Mouse (Mus musculus) erythroid progenitor cell, adult 5-6 weeks (primary cell): ENCODE data around the gene Dtl. TPM values are rescaled to one million over a fixed set of nuclear protein-coding genes. Genes with fewer than 3 reads are reported as not detected.
A peak's percentile ranks its signal among the peaks of the same experiment; 100 is the strongest.

Experiments used
- ATAC-seq: replicated peaks from 2 replicates; pipeline ENCODE4 v1.8.0; 2016; ENCODE audit warnings: moderate number of reproducible peaks, mild to moderate bottlenecking, moderate TSS enrichment, inconsistent platforms; ENCODE audit not compliant: poor library complexity, low FRiP score, severe bottlenecking
- total RNA-seq, 2 experiments: library from RNA; stranded (forward) in 1 of 2; stranded (reverse) in 1 of 2; fragments of 150-400 nt in 1 of 2; fragments of 186-747, 209-891 nt in 1 of 2; gene quantifications; 2 replicates each; pipeline versions ENCODE4 v1.2.3 to v1.2.4; 2015 to 2017; ENCODE audit warnings: low replicate concordance in 2 of 2

Gene Dtl
- total RNA-seq (2015; ENCODE audit: low replicate concordance) (66.0 and 107 TPM in 2 replicates), total RNA-seq (2017; ENCODE audit: low replicate concordance) (57.6 and 61.8 TPM in 2 replicates)

DNA sequence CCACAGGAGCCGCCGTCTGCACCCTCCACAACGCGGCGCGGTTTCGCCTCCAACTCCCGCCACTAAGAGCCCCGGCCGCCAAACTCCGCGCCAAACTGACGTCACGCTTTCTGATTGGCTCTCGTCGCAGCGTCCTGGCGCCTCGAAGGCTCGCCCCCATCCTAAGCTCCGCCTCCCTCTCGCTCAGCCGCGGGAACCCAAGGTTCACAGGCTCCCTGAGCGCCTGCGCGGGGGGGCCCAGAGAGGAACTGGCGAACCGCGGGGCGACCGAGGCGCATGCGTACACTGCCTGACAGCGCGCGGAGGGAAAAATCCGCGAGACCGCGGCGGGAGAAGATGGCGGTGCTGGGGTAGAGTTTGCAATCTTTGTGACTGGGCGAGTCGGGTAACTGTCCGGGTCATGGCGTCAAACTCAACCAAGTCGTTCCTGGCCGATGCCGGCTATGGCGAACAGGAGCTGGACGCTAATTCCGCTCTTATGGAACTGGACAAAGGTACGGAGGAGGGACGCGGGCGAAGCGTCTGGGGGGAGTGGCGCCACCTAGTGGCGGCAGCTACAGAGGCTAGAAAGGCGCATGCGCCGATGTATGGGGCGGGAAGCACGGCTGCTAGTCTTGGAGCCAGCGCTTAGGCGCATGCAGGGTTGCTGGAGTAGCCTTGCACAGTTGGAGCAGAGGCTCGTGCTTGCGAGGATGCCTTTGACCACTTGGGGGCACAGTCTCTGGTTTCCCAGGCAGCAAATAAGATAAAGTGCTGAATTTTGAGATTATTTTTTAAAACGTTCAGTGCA, at the start of gene Dtl, which contains the start of gene Ints7:
Gene Dtl, minus strand, starts transcription at position 87 of the 790 bp plus-strand sequence.
Gene Ints7, plus strand, starts transcription at position 179 of the 790 bp plus-strand sequence.
- peak; percentile 89 for ATAC-seq

DNA sequence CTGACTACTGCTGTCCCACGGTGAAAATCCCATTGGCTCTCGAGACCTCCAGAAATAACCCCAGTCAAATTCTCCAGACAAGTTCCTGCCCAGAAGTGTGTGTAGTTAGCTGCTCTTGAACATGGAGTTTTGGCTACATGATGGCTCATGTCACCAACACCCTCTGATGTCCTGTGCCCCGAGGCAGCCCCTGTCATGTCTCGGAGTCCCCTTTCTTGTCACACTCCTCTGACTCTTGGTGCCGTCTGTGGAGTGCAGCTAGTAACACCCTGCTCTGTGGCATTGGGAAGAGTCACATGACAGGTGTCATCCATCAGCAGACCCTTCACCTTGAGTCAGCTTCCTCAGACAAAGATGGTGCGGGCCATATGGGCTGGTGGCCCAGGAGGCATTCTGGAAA, 49.7 kb upstream of the Dtl start:
- ATAC-seq: no peak

DNA sequence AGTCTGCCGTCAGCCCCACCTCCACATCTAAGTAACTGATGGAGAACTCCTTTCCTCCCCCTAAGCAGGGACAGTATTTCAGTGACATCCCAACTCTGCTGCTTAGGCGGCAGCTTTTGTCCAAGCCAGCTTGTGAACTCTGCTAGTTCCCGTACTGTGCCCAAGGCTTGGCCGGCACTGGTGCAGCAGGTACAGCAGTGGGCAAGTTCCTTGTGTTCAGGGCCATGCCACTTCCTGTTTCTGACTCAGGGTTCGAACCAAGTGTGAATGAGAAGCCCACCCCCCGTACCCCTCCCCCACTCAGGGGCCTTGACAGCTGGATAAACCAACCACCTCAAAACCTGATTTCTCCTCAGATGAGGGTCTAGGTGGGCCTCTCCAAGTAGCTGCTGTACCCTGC, 49.1 kb upstream of the Dtl start:
- ATAC-seq: no peak

DNA sequence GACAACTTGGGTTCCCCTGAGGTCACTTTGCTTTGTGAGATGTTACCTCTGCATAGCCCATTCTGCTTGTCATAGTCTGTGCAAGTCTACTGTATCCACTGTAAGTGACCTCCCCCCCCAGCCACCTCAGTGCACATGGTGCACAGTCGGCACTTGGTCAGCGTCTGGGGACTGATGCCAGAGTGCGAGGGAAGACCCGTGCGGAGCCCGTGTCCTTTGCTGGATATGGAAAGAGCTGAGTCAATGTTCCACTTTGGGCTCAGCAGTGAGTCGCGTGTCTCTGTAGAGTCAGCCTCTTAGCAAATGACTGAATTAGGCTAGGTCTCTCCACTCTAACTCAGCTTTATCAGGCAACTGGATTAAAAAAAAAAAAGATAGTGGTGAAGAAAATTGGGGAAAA, 47.5 kb upstream of the Dtl start:
- no peak for ATAC-seq

- ATAC-seq: no peak
Observed at GRCm38 (mm10) chr1:191621096-191621495, 45.8 kb upstream of the Dtl start.

- no peak for ATAC-seq
Observed at GRCm38 (mm10) chr1:191618067-191618766, 42.9 kb upstream of the Dtl start.

DNA sequence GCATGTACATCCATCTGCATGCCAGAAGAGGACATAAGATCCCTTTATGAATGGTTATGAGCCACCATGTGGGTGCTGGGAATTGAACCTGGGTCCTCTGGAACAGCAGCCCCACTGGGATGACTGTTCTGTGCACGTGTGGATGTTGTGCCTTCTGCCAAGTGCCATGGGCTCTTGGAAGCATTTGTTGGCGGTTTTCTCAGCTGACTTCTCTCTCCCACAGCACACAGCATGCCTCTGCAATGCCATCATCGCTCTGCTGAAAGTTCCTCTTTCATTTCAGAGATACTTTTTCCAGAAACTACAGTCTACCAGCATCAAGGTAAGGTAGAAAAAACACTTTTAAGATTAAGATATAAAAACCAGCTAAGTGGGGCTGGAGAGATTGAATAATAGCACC, 42.2 kb upstream of the Dtl start:
- no peak for ATAC-seq

DNA sequence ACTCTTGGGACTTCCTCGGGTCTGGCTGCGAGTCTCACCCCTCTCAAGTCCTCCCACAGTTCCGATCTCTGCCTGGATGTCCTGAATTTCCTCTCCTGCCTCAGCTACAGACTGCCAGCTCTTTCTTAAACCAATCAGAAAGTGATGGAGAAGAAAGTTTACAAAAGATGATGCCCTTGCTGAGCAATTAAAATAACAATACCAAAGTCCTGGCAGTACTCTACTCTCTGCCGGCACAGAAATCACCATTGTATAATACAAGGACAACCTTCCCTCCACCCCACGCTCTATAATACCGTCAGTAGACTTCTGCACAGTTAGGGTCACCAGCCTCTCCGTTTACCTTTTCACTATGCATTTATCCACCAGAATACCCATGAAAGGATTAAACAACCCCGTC, 40.9 kb upstream of the Dtl start:
- ATAC-seq: no peak

DNA sequence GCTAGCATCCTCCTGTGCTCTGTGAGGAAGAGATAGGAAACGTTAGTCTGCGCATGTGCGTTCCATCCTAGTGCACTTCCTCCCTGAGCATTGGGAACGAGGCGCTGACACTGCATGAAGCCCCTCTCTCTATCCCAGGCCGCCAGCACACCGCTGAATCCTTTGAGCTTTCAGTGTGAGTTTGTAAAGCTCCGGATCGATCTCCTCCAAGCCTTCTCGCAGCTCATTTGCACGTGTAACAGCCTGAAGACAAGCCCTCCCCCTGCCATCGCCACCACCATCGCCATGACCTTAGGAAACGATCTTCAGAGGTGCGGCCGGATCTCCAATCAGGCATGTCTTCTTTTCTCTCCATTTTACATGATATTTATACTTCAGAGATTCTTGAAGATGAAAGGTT, 37.5 kb upstream of the Dtl start:
- ATAC-seq: no peak

DNA sequence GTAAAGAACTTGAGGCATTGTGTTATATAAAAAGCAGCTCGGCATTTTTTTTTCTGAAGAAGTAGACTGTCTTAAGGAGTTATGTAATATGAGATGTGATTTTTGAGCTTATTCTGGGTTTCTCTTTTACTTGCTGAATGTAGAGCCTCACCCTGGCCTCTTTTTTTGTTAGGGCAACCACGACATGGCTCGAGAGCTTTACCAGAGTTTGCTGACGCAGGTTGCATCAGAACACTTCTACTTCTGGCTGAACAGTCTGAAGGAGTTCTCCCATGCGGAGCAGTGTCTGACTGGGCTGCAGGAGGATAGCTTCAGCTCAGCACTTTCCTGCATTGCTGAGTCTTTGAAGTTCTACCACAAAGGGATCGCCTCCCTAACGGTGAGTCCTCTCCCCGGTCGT, 36.3 kb upstream of the Dtl start:
- no peak for ATAC-seq

- ATAC-seq: no peak
Observed at GRCm38 (mm10) chr1:191610357-191610756, 35.0 kb upstream of the Dtl start.

- no peak for ATAC-seq
Observed at GRCm38 (mm10) chr1:191609578-191609977, 34.2 kb upstream of the Dtl start.

GRCm38 (mm10) chr1:191609051-191609450, 33.7 kb upstream of the Dtl start:
- ATAC-seq: no peak; the same call in 1 of the 2 replicates

- ATAC-seq: no peak
Observed at GRCm38 (mm10) chr1:191604690-191605089, 29.3 kb upstream of the Dtl start.

GRCm38 (mm10) chr1:191599210-191599609, 23.9 kb upstream of the Dtl start:
- ATAC-seq: no peak

GRCm38 (mm10) chr1:191596076-191596475, 20.7 kb upstream of the Dtl start:
- ATAC-seq: no peak

GRCm38 (mm10) chr1:191592016-191592720, 16.8 kb upstream of the Dtl start:
- ATAC-seq: no peak

DNA sequence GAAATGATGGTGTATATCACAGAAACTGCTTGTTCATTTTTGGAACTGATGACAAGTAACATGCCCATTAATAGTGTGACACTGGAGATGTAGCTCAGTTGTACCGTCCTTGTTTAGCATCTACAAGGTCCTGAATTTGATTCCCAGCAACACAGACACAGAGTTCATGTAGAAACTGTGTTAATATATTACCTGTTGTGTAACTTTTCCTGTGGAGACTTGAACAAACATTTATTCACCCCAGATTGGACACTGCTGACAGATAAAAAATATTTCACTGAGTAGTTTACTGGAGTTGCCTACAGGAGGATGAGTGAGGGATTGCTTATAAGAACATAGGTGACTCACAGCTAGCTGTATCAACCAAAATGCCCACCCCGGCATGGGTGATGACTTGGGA, 13.4 kb upstream of the Dtl start:
- no peak for ATAC-seq

- ATAC-seq: no peak
Observed at GRCm38 (mm10) chr1:191587062-191587461, 11.7 kb upstream of the Dtl start.

- ATAC-seq: no peak
Observed at GRCm38 (mm10) chr1:191585704-191586103, 10.4 kb upstream of the Dtl start.

DNA sequence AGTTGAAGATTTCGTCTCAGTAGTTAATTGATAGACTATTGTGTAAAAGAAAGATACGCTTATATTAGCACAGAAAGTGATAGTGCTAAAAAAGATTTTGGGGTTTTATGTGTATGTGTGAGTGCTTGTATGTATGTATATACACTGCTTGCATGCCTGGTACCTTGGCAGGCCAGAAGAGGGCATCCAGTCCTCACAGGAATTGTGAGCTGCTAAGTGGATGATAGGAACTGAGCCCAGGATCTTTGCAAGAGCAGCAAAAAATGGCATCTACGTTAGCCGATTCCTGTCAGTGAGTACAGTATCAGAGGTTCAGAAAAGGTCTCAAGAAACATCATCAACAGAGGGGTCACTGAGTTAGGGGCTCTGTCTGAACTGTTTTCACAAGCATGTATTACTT, 9.1 kb upstream of the Dtl start:
- ATAC-seq: no peak
